Mouse (Mus musculus) right cerebral cortex, adult 2 months (tissue): Measurements from ENCODE around the gene Tpst1.
A peak's percentile ranks its signal among the peaks of the same experiment; 100 is the strongest.

Experiments used
- DNase-seq, 2 experiments: peaks; one replicate each; pipeline ENCODE4 v3.0.0; 2021 to 2022; ENCODE audit warnings: low spot score in 2 of 2

Gene Tpst1

GRCm38 (mm10) chr5:130052510-130052909 lies 20.6 kb upstream of the Tpst1 start:
- no peak for DNase-seq

- no peak for DNase-seq
These were observed 20.2 kb upstream of the Tpst1 start for GRCm38 (mm10) chr5:130052955-130053354.

- DNase-seq, result no peak
These were observed 17.4 kb upstream of the Tpst1 start for GRCm38 (mm10) chr5:130055688-130056087.

GRCm38 (mm10) chr5:130056303-130056702 lies 16.8 kb upstream of the Tpst1 start:
- no peak for DNase-seq

GRCm38 (mm10) chr5:130059413-130060328 lies 13.5 kb upstream of the Tpst1 start:
- no peak for DNase-seq

- no peak for DNase-seq
These were observed 12.8 kb upstream of the Tpst1 start for GRCm38 (mm10) chr5:130060329-130060665.

- DNase-seq, result no peak
These were observed 11.0 kb upstream of the Tpst1 start for GRCm38 (mm10) chr5:130062096-130062495.

- DNase-seq, result no peak
These were observed 9.4 kb upstream of the Tpst1 start for GRCm38 (mm10) chr5:130063760-130064159.

GRCm38 (mm10) chr5:130065579-130065978 lies 7.5 kb upstream of the Tpst1 start:
- DNase-seq, result no peak

- DNase-seq, result no peak
These were observed 5.3 kb upstream of the Tpst1 start for GRCm38 (mm10) chr5:130067841-130068264.

- DNase-seq, result no peak
These were observed 1.4 kb downstream of the Tpst1 start for GRCm38 (mm10) chr5:130074491-130074890.

GRCm38 (mm10) chr5:130076396-130076795 lies 3.3 kb downstream of the Tpst1 start:
- DNase-seq, result no peak

GRCm38 (mm10) chr5:130078096-130078833 lies 5.1 kb downstream of the Tpst1 start:
- no peak for DNase-seq

GRCm38 (mm10) chr5:130078834-130079156 lies 5.7 kb downstream of the Tpst1 start:
- DNase-seq, result no peak

GRCm38 (mm10) chr5:130079202-130080050 lies 6.3 kb downstream of the Tpst1 start:
- peak; percentile 94 to 95 for DNase-seq

GRCm38 (mm10) chr5:130080051-130080681 lies 7.0 kb downstream of the Tpst1 start:
- no peak for DNase-seq

GRCm38 (mm10) chr5:130081181-130081881 lies 8.2 kb downstream of the Tpst1 start:
- DNase-seq, result no peak

GRCm38 (mm10) chr5:130082431-130082830 lies 9.3 kb downstream of the Tpst1 start:
- DNase-seq, result no peak

- DNase-seq, result no peak
These were observed 11.1 kb downstream of the Tpst1 start for GRCm38 (mm10) chr5:130084271-130084670.

- peak; percentile 24 to 32 for DNase-seq
These were observed 14.9 kb downstream of the Tpst1 start for GRCm38 (mm10) chr5:130088008-130088407.

GRCm38 (mm10) chr5:130088612-130089011 lies 15.5 kb downstream of the Tpst1 start:
- no peak for DNase-seq
